Mouse (Mus musculus): ENCODE results near the gene Naa15.

Gene Naa15

GRCm38 (mm10) chr3:51497978-51498377 is 83.0 kb downstream of the Naa15 start:
- Histone ChIP-seq H3K4me1 (replicated peaks; ENCODE audit: low read depth, low read length) (peaks cover 14% of the 10 kb centered on the region), H3K9me3 (ENCODE audit: low read length) (peaks cover 12% of the 10 kb centered on the region), H3K36me3 (ENCODE audit: insufficient read depth, low read length) (peaks cover 20% of the 10 kb centered on the region), H3K27me3 (ENCODE audit: insufficient read depth, low read length) (no peaks in the 10 kb centered on the region), H3K4me3 (replicated peaks; ENCODE audit: low read length) (no peak overlapping the region)
- TF ChIP-seq CTCF (conservative IDR thresholded peaks at IDR 0.05; ENCODE audit: low read length): no peak
- no peak for TF ChIP-seq NANOG (IDR thresholded peaks at IDR 0.05; ENCODE audit: borderline replicate concordance, low read length)
- TF ChIP-seq POU5F1 (IDR thresholded peaks at IDR 0.05; ENCODE audit: borderline replicate concordance, low read length): no peak

- H3K4me1 ChIP-seq (replicated peaks; ENCODE audit: low read depth, low read length): peaks cover 7% of the 10 kb centered on the region
- H3K27me3 ChIP-seq (ENCODE audit: insufficient read depth, low read length): no peaks in the 10 kb centered on the region
- H3K9me3 ChIP-seq (ENCODE audit: low read length): peaks cover 12% of the 10 kb centered on the region
- H3K36me3 ChIP-seq (ENCODE audit: insufficient read depth, low read length): peaks cover 13% of the 10 kb centered on the region
- TF ChIP-seq NANOG (IDR thresholded peaks at IDR 0.05; ENCODE audit: borderline replicate concordance, low read length): no peak
- TF ChIP-seq CTCF (conservative IDR thresholded peaks at IDR 0.05; ENCODE audit: low read length): no peak
- no peak for TF ChIP-seq POU5F1 (IDR thresholded peaks at IDR 0.05; ENCODE audit: borderline replicate concordance, low read length)
- no peak overlapping the region for H3K4me3 ChIP-seq (replicated peaks; ENCODE audit: low read length)
Observed at GRCm38 (mm10) chr3:51498659-51499058, 83.7 kb downstream of the Naa15 start.

GRCm38 (mm10) chr3:51499876-51500275 is 84.9 kb downstream of the Naa15 start:
- no peak for TF ChIP-seq POU5F1 (IDR thresholded peaks at IDR 0.05; ENCODE audit: borderline replicate concordance, low read length)
- no peak for TF ChIP-seq NANOG (IDR thresholded peaks at IDR 0.05; ENCODE audit: borderline replicate concordance, low read length)
- TF ChIP-seq CTCF (conservative IDR thresholded peaks at IDR 0.05; ENCODE audit: low read length): no peak
- H3K36me3 ChIP-seq (ENCODE audit: insufficient read depth, low read length): peaks cover 3% of the 10 kb centered on the region
- H3K4me3 ChIP-seq (replicated peaks; ENCODE audit: low read length): no peak overlapping the region
- 0 out of 2 replicates have a peak, but pooled peaks cover 7% of the 10 kb centered on the region for H3K27me3 ChIP-seq (ENCODE audit: insufficient read depth, low read length)
- H3K9me3 ChIP-seq (ENCODE audit: low read length): peaks cover 12% of the 10 kb centered on the region
- H3K4me1 ChIP-seq (replicated peaks; ENCODE audit: low read depth, low read length): no peaks in the 10 kb centered on the region

DNA sequence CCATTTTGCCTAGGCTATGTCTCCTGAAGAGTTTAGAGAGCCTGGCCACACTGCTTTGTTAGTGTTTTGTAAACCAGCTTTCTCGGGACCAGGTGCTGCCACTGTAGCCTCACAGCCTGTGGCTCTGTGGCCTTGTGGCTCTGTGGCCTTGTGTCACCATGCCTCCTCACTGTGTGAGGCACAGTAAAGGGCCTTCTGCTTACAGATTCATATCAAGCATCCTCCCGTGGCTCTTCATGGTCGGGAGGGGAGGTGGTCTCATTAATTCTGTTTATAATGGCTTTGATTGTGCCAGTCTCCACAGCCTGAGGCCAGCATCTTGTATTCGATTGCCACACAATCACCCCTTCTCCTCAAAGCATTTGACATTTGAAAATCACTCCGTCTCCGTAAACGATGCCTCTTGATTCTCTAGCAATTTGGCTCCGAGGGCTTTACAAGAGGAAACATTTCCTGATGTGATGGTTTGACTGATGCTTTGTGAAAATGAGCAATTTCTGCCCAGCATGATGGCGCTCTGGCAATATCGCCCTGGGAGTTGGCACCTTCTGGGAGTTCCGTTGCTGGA is 89.5 kb downstream of the Naa15 start:
- Histone ChIP-seq H3K36me3 (ENCODE audit: insufficient read depth, low read length) (no peaks in the 10 kb centered on the region), H3K4me3 (replicated peaks; ENCODE audit: low read length) (no peak overlapping the region), H3K9me3 (ENCODE audit: low read length) (no peaks in the 10 kb centered on the region), H3K27me3 (ENCODE audit: insufficient read depth, low read length) (peaks cover 13% of the 10 kb centered on the region; the same call in 1 of the 2 replicates), H3K4me1 (replicated peaks; ENCODE audit: low read depth, low read length) (peaks cover 3% of the 10 kb centered on the region; the same call in 1 of the 2 replicates)
- no peak for TF ChIP-seq POU5F1 (IDR thresholded peaks at IDR 0.05; ENCODE audit: borderline replicate concordance, low read length)
- no peak for TF ChIP-seq CTCF (conservative IDR thresholded peaks at IDR 0.05; ENCODE audit: low read length)
- no peak for TF ChIP-seq NANOG (IDR thresholded peaks at IDR 0.05; ENCODE audit: borderline replicate concordance, low read length)

- H3K9me3 ChIP-seq (ENCODE audit: low read length): no peaks in the 10 kb centered on the region
- peaks cover 13% of the 10 kb centered on the region; the same call in 1 of the 2 replicates for H3K27me3 ChIP-seq (ENCODE audit: insufficient read depth, low read length)
- TF ChIP-seq POU5F1 (IDR thresholded peaks at IDR 0.05; ENCODE audit: borderline replicate concordance, low read length) (no peak), CTCF (conservative IDR thresholded peaks at IDR 0.05; ENCODE audit: low read length) (no peak), NANOG (IDR thresholded peaks at IDR 0.05; ENCODE audit: borderline replicate concordance, low read length) (no peak)
- no peaks in the 10 kb centered on the region for H3K36me3 ChIP-seq (ENCODE audit: insufficient read depth, low read length)
- peak overlapping the region; percentile 48 for H3K4me3 ChIP-seq (replicated peaks; ENCODE audit: low read length)
- peaks cover 3% of the 10 kb centered on the region; the same call in 1 of the 2 replicates for H3K4me1 ChIP-seq (replicated peaks; ENCODE audit: low read depth, low read length)
Observed at GRCm38 (mm10) chr3:51505465-51505864, 90.5 kb downstream of the Naa15 start.

- Histone ChIP-seq H3K36me3 (ENCODE audit: insufficient read depth, low read length) (no peaks in the 10 kb centered on the region), H3K4me3 (replicated peaks; ENCODE audit: low read length) (no peak overlapping the region), H3K4me1 (replicated peaks; ENCODE audit: low read depth, low read length) (no peaks in the 10 kb centered on the region), H3K27me3 (ENCODE audit: insufficient read depth, low read length) (peaks cover 5% of the 10 kb centered on the region; the same call in 1 of the 2 replicates), H3K9me3 (ENCODE audit: low read length) (peaks cover 2% of the 10 kb centered on the region; the same call in 1 of the 2 replicates)
- TF ChIP-seq POU5F1 (IDR thresholded peaks at IDR 0.05; ENCODE audit: borderline replicate concordance, low read length) (no peak), CTCF (conservative IDR thresholded peaks at IDR 0.05; ENCODE audit: low read length) (peak; percentile 81), NANOG (IDR thresholded peaks at IDR 0.05; ENCODE audit: borderline replicate concordance, low read length) (no peak)
Observed at GRCm38 (mm10) chr3:51510903-51511302, 96.0 kb downstream of the Naa15 start.

DNA sequence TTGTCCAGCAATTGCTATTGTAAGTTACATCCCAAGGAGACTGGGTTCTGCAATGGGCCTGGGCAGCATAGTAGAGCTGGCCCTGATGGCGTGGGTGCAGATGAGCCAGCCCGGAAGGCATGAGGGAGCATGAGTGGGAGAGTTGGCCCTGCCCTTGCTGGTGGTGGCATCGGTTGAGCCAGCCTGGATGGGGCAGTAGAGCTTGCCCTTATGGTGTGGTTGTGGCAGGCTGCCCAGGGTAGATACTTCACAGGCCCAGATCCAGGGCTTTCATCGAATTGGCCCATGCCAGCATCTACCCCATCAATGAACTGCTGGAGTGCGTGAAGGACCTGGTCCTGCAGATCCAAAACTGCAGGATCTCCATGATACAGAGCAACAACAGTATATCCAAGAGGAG is 97.0 kb downstream of the Naa15 start:
- no peak for TF ChIP-seq NANOG (IDR thresholded peaks at IDR 0.05; ENCODE audit: borderline replicate concordance, low read length)
- no peak for TF ChIP-seq CTCF (conservative IDR thresholded peaks at IDR 0.05; ENCODE audit: low read length)
- no peak for TF ChIP-seq POU5F1 (IDR thresholded peaks at IDR 0.05; ENCODE audit: borderline replicate concordance, low read length)
- H3K36me3 ChIP-seq (ENCODE audit: insufficient read depth, low read length): no peaks in the 10 kb centered on the region
- H3K4me1 ChIP-seq (replicated peaks; ENCODE audit: low read depth, low read length): no peaks in the 10 kb centered on the region
- no peak overlapping the region for H3K4me3 ChIP-seq (replicated peaks; ENCODE audit: low read length)
- peaks cover 2% of the 10 kb centered on the region; the same call in 1 of the 2 replicates for H3K9me3 ChIP-seq (ENCODE audit: low read length)
- H3K27me3 ChIP-seq (ENCODE audit: insufficient read depth, low read length): peaks cover 4% of the 10 kb centered on the region; the same call in 1 of the 2 replicates

- peaks cover 17% of the 10 kb centered on the region for H3K4me1 ChIP-seq (replicated peaks; ENCODE audit: low read depth, low read length)
- H3K4me3 ChIP-seq (replicated peaks; ENCODE audit: low read length): no peak overlapping the region
- H3K36me3 ChIP-seq (ENCODE audit: insufficient read depth, low read length): peaks cover 5% of the 10 kb centered on the region; the same call in 1 of the 2 replicates
- H3K9me3 ChIP-seq (ENCODE audit: low read length): peaks cover 2% of the 10 kb centered on the region; the same call in 1 of the 2 replicates
- H3K27me3 ChIP-seq (ENCODE audit: insufficient read depth, low read length): no peaks in the 10 kb centered on the region; the same call in 1 of the 2 replicates
- no peak for TF ChIP-seq POU5F1 (IDR thresholded peaks at IDR 0.05; ENCODE audit: borderline replicate concordance, low read length)
- TF ChIP-seq CTCF (conservative IDR thresholded peaks at IDR 0.05; ENCODE audit: low read length): no peak
- TF ChIP-seq NANOG (IDR thresholded peaks at IDR 0.05; ENCODE audit: borderline replicate concordance, low read length): no peak
Observed at GRCm38 (mm10) chr3:51517467-51517866, 102.5 kb downstream of the Naa15 start.

All from E14TG2a.4 (cell line).